Mouse (Mus musculus): ENCODE measurements around the gene Shisa5. TPM values are rescaled to one million over a fixed set of nuclear protein-coding genes. Genes with fewer than 3 reads are reported as not detected.
A peak's percentile ranks its signal among the peaks of the same experiment; 100 is the strongest.

Gene Shisa5
- polyA plus RNA-seq, 1 experiment from 2014 or later: 43.7 TPM

- peak overlapping the region; percentile 100 for H3K27ac ChIP-seq
- H3K36me3 ChIP-seq: peaks cover 48% of the 10 kb centered on the region
- H3K9me3 ChIP-seq: no peaks in the 10 kb centered on the region
- H3K4me2 ChIP-seq (replicated peaks): peak overlapping the region; percentile 99
- peaks cover 56% of the 10 kb centered on the region for H3K4me1 ChIP-seq (replicated peaks)
- H3K9ac ChIP-seq (replicated peaks): peak overlapping the region; percentile 93
- peak overlapping the region; percentile 73 for H3K4me3 ChIP-seq (replicated peaks)
- 91% methylated on average over 8 of the region's 8 CpGs for WGBS
- H3K27me3 ChIP-seq: no peaks in the 10 kb centered on the region
- no peak for ATAC-seq
Observed at GRCm38 (mm10) chr9:109098366-109098765, 60.0 kb downstream of the Shisa5 start.

DNA sequence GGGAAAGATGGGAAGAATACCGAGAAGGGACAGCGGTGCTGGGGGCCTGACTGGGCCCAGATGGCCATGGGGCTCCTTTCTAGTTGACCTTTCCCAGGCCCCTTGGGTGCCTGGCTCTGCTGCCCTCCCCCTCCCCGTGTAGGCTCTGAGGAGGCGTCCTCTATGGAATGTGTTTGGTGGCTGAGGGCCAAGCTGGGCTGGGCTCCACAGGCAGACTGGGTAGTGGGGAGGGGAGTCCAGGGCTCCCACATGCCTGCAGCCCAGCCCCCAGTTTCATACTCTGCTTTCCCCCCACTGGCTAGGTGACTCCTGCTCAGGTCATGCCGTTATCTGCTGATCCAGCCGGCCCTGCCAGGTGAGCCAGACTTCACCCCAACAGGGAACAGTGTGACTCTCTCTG is 60.6 kb downstream of the Shisa5 start:
- peaks cover 54% of the 10 kb centered on the region for H3K36me3 ChIP-seq
- peak overlapping the region; percentile 73 for H3K4me3 ChIP-seq (replicated peaks)
- no peak for ATAC-seq
- no peaks in the 10 kb centered on the region for H3K9me3 ChIP-seq
- H3K27me3 ChIP-seq: no peaks in the 10 kb centered on the region
- H3K4me1 ChIP-seq (replicated peaks): peaks cover 52% of the 10 kb centered on the region
- WGBS: 55% methylated on average over 6 of the region's 6 CpGs
- peak overlapping the region; percentile 100 for H3K27ac ChIP-seq
- H3K4me2 ChIP-seq (replicated peaks): peak overlapping the region; percentile 99
- peak overlapping the region; percentile 93 for H3K9ac ChIP-seq (replicated peaks)

DNA sequence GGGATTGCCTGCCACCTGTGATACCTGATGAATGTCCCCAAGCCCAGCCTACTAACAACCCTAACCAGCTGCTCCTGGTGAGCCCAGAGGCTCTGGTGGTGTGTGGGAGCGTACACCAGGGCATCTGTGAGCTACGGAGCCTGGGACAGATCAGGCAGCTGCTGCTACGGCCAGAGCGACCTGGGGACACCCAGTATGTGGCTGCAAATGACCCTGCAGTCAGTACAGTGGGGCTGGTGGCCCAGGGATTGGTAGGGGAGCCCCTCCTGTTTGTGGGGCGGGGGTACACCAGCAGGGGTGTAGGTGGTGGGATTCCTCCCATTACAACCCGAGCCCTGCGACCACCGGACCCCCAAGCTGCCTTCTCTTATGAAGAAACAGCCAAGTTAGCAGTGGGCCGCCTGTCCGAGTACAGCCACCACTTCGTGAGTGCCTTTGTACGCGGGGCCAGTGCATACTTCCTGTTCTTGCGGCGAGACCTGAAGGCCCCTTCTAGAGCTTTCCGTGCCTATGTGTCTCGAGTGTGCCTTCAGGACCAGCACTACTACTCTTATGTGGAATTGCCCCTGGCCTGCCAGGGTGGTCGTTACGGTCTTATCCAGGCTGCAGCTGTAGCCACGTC is 62.1 kb downstream of the Shisa5 start:
- H3K4me2 ChIP-seq (replicated peaks): 0 out of 2 replicates have a peak overlapping the region, but pooled peaks have one; percentile 3

DNA sequence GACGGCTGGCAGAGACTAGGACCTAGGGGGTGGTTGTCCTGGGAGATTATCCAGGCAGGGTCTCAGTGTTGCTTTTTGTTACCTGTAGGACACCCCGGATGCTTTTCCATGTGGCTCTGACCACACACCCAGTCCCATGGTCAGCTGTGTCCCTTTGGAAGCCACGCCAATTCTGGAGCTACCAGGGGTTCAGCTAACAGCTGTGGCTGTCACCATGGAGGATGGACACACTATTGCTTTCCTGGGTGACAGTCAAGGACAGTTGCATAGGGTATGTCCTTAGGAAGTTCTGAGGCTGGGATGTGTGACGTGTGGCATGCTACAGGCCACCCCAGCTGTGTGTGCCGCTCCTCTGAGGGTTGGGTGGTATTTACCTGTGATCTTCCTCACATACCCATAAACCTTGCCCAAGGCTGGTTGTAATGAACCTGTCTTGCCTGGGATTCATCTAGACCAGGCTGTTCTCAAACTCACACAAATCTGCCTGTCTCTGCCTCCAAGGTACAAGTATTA is 63.6 kb downstream of the Shisa5 start:
- no peaks in the 10 kb centered on the region for H3K9me3 ChIP-seq
- H3K4me1 ChIP-seq (replicated peaks): peaks cover 45% of the 10 kb centered on the region
- 90% methylated on average over 5 of the region's 5 CpGs for WGBS
- peaks cover 84% of the 10 kb centered on the region for H3K36me3 ChIP-seq
- no peak for ATAC-seq
- no peak overlapping the region for H3K9ac ChIP-seq (replicated peaks)
- H3K4me2 ChIP-seq (replicated peaks): no peak overlapping the region
- no peaks in the 10 kb centered on the region for H3K27me3 ChIP-seq
- no peak overlapping the region for H3K27ac ChIP-seq
- no peak overlapping the region for H3K4me3 ChIP-seq (replicated peaks)

More for the DNA sequence above, 62.1 kb downstream of the Shisa5 start:
- Histone ChIP-seq H3K9me3 (no peaks in the 10 kb centered on the region), H3K9ac (replicated peaks) (0 out of 2 replicates have a peak overlapping the region, but pooled peaks have one; percentile 20), H3K36me3 (peaks cover 68% of the 10 kb centered on the region), H3K27ac (no peak overlapping the region), H3K4me3 (replicated peaks) (no peak overlapping the region), H3K4me1 (replicated peaks) (peaks cover 53% of the 10 kb centered on the region), H3K27me3 (no peaks in the 10 kb centered on the region)
- 93% methylated on average over 20 of the region's 20 CpGs for WGBS
- no peak for ATAC-seq

DNA sequence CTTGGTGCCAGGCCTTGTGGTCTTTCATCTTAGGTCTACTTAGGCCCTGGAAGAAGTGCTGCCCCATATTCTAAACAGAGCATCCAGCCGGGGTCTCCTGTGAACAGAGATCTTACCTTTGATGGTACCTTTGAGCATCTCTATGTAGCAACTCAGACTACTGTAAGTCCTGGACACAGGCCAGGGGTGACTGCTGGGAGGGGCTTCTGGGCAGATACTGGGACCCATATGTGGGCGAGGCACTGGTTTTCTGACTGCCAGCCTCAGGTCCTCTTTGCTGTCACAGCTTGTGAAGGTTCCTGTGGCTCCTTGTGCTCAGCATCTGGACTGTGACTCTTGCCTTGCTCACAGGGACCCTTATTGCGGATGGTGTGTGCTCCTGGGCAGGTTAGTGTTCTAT is 64.2 kb downstream of the Shisa5 start:
- 92% methylated on average over 3 of the region's 3 CpGs for WGBS
- ATAC-seq: no peak
- Histone ChIP-seq H3K27me3 (no peaks in the 10 kb centered on the region), H3K4me2 (replicated peaks) (no peak overlapping the region), H3K9me3 (no peaks in the 10 kb centered on the region), H3K36me3 (peaks cover 90% of the 10 kb centered on the region), H3K4me3 (replicated peaks) (no peak overlapping the region), H3K27ac (no peak overlapping the region), H3K9ac (replicated peaks) (peak overlapping the region; percentile 19; the same call in 1 of the 2 replicates), H3K4me1 (replicated peaks) (peaks cover 39% of the 10 kb centered on the region)

DNA sequence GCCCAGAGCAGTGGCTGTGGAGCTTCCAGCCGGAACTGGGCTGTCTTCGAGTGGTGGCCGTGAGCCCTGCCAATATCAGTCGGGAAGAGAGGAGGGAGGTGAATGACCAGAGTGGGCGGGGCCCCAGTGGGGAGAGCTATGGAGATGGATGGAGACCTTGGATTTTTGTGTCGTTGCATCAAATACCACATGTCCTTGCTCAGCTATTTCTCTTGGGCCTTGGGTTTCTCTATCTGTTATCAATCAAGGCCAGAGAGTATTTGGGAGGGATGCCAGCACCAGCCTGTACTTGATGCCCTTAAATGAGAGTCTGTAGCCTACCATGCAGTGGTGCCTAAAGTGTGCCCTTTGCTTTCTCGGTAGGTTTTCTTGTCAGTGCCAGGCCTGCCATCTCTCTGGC is 64.9 kb downstream of the Shisa5 start:
- H3K9me3 ChIP-seq: no peaks in the 10 kb centered on the region
- H3K4me1 ChIP-seq (replicated peaks): peaks cover 32% of the 10 kb centered on the region
- no peak overlapping the region for H3K9ac ChIP-seq (replicated peaks)
- H3K27ac ChIP-seq: no peak overlapping the region
- H3K4me3 ChIP-seq (replicated peaks): no peak overlapping the region
- ATAC-seq: no peak
- no peaks in the 10 kb centered on the region for H3K27me3 ChIP-seq
- WGBS: 81% methylated on average over 7 of the region's 7 CpGs
- H3K36me3 ChIP-seq: peaks cover 97% of the 10 kb centered on the region
- no peak overlapping the region for H3K4me2 ChIP-seq (replicated peaks)

GRCm38 (mm10) chr9:109104083-109104482 is 65.7 kb downstream of the Shisa5 start:
- Histone ChIP-seq H3K9ac (replicated peaks) (peak overlapping the region; percentile 28; the same call in 1 of the 2 replicates), H3K4me1 (replicated peaks) (peaks cover 24% of the 10 kb centered on the region), H3K9me3 (no peaks in the 10 kb centered on the region), H3K27me3 (no peaks in the 10 kb centered on the region), H3K27ac (no peak overlapping the region), H3K4me2 (replicated peaks) (no peak overlapping the region), H3K36me3 (peaks cover 100% of the 10 kb centered on the region), H3K4me3 (replicated peaks) (no peak overlapping the region)
- ATAC-seq: no peak
- WGBS: 94% methylated on average over 9 of the region's 9 CpGs

GRCm38 (mm10) chr9:109105011-109105410 is 66.6 kb downstream of the Shisa5 start:
- H3K27me3 ChIP-seq: no peaks in the 10 kb centered on the region
- H3K9ac ChIP-seq (replicated peaks): no peak overlapping the region
- H3K4me2 ChIP-seq (replicated peaks): no peak overlapping the region
- peaks cover 100% of the 10 kb centered on the region for H3K36me3 ChIP-seq
- WGBS: 82% methylated on average over 12 of the region's 12 CpGs
- H3K4me1 ChIP-seq (replicated peaks): peaks cover 15% of the 10 kb centered on the region
- peak; percentile 32; the same call in 1 of the 2 replicates for ATAC-seq
- H3K9me3 ChIP-seq: no peaks in the 10 kb centered on the region
- H3K27ac ChIP-seq: no peak overlapping the region
- no peak overlapping the region for H3K4me3 ChIP-seq (replicated peaks)

DNA sequence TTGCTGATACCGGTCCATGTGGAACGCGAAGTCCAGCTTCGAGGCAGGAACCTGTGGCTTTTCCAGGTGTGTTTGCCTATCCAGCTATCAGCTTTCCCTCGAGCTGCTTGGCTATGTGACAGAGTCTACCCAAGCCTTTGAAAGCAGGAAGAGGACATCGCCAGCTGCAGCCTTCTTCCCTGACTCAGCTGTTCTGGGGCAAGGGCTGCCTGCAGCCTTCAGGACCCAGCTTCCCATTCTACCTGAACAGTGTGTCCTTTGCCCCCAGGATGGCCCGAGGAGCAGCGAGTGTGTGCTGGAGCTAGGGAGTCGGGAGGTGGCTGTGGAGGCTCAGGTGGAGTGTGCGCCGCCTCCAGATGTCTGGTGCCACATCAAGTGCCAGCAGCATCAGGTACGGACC is 67.3 kb downstream of the Shisa5 start:
- Histone ChIP-seq H3K4me1 (replicated peaks) (peaks cover 14% of the 10 kb centered on the region), H3K4me3 (replicated peaks) (no peak overlapping the region), H3K9me3 (no peaks in the 10 kb centered on the region), H3K27ac (no peak overlapping the region), H3K9ac (replicated peaks) (no peak overlapping the region; the same call in 1 of the 2 replicates), H3K4me2 (replicated peaks) (no peak overlapping the region), H3K27me3 (no peaks in the 10 kb centered on the region), H3K36me3 (peaks cover 100% of the 10 kb centered on the region)
- WGBS: 98% methylated on average over 12 of the region's 12 CpGs
- ATAC-seq: no peak

- no peak overlapping the region for H3K4me3 ChIP-seq (replicated peaks)
- peaks cover 100% of the 10 kb centered on the region for H3K36me3 ChIP-seq
- H3K4me2 ChIP-seq (replicated peaks): no peak overlapping the region
- 83% methylated on average over 6 of the region's 6 CpGs for WGBS
- no peak overlapping the region for H3K27ac ChIP-seq
- ATAC-seq: no peak
- no peaks in the 10 kb centered on the region for H3K27me3 ChIP-seq
- no peaks in the 10 kb centered on the region for H3K9me3 ChIP-seq
- H3K9ac ChIP-seq (replicated peaks): no peak overlapping the region
- peaks cover 11% of the 10 kb centered on the region for H3K4me1 ChIP-seq (replicated peaks)
Observed at GRCm38 (mm10) chr9:109107341-109107740, 69.0 kb downstream of the Shisa5 start.

Data from midbrain, embryonic 13.5 days (tissue).